Mouse (Mus musculus) bone marrow, adult 2 months (tissue): ENCODE results near the gene Hc.

ENCODE experiments used
- CTCF ChIP-seq: fragments of 200-500 bp; IDR thresholded peaks from 2 replicates; pipeline ENCODE4 v1.5.1; 2011; ENCODE audit warnings: low read length, control low read depth; ENCODE audit not compliant: control insufficient read depth, insufficient read depth
- POLR2A ChIP-seq: fragments of 200-500 bp; IDR thresholded peaks from 2 replicates; pipeline ENCODE4 v1.6.1; 2011; ENCODE audit warnings: low read depth, mild to moderate bottlenecking, control low read depth, low read length, borderline replicate concordance; ENCODE audit not compliant: control insufficient read depth

DNA sequence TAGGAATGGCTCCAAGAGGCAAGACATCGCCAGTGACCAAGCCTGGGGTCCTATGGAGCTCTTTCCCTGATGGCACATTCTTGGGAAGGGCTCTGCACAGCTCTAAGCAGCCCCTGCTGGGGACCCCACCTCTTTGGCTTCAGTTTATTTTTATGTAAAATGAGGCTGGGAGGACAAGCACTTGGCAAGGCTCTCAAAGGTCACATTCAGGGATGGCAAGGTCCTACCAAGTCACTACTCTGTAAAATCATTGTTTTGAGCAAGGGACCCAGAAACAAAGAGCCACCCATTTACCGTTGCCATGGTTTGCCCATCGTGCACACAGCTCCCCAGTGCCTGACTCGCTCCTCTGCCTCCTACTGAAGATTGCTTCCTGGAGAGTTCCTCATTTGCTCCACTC lies 115.2 kb downstream of the Hc start:
- TF ChIP-seq CTCF (no peak), POLR2A (no peak)
